31 mouse cellular contexts compared by ENCODE assay signal in the genomic region with DNA sequence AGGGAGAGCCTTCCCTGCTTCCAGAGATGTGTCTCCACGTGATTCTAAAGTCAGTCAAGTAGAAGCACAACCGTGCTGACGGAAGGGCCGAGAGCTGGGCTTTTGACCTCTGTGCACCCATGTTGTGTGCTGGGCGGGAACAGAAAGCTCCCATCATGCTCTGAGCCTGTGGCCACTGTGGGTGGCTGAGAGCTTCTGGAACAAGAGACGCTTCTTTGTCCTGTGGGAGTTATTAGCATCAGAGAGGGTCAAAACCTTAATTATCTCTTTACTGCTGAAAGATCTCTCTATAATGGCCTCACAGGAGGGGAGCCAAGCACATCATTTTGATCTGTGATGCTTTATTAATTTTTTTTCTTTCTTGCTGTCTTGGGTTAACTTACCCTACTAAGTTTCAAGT.
DNase-seq lines count a peak whose midpoint lies in the region; ATAC-seq and TF ChIP-seq lines count a peak whose summit lies in the region.
"Had no signal": no experiment of that assay in that cellular context is flagged by ENCODE, and none has a peak within 500 bp of the region (broad histone marks: within the 10 kb centered on the region; RNA-seq: fewer than 3 reads in every experiment).

No protein-coding gene starts in this region.

- no peak overlapping the region for H3K27ac ChIP-seq in hindbrain, embryonic 10.5 days
- H3K27ac ChIP-seq in hindbrain, embryonic 13.5 days, result no peak overlapping the region
- peak overlapping the region; percentile 28; the same call in 1 of the 2 replicates for H3K27ac ChIP-seq in ES-E14 (ENCODE audit: insufficient read depth, low read depth, low read length, poor library complexity, severe bottlenecking)
- peak overlapping the region; percentile 82 for H3K27ac ChIP-seq in kidney, embryonic 15.5 days
- no peak overlapping the region for H3K27ac ChIP-seq in forebrain, embryonic 15.5 days (replicated peaks)
- H3K27ac ChIP-seq: embryonic facial prominence, embryonic 13.5 days; forebrain, embryonic 13.5 days; hindbrain, embryonic 15.5 days; limb, embryonic 12.5 days; liver, embryonic 15.5 days; midbrain, embryonic 12.5 days; neural tube, embryonic 12.5 days; stomach, embryonic 15.5 days had no signal

- peak; percentile 12 for DNase-seq in hindbrain, embryonic 10.5 days (ENCODE audit: low spot score)
- DNase-seq in ES-E14 (ENCODE audit: low read depth, low spot score), result no peak
- DNase-seq in kidney, postnatal 25 days, result peak; percentile 5 to 61
- DNase-seq in left cerebral cortex, postnatal 25 days (ENCODE audit: low spot score in 2 of 2), result no peak
- no peak for DNase-seq in adrenal gland, postnatal 10 days
- DNase-seq: adrenal gland, adult 2 months; cerebellum, adult 11-12 months; cerebellum, adult 9-11 months; embryo, embryonic 11 days; gastrocnemius, postnatal 25 days; heart, adult 18-20 months; heart, postnatal 4 days; lung, embryonic 14.5 days; lung, postnatal 14 days had no signal

- intact Hi-C loops in left cerebral cortex, postnatal 25 days (cut with DNase I), result no loop called here

- H3K9ac ChIP-seq in hindbrain, embryonic 13.5 days, result no peak overlapping the region
- no peak overlapping the region for H3K9ac ChIP-seq in ES-E14 (ENCODE audit: insufficient read depth, low read depth, low read length, poor library complexity, severe bottlenecking)
- H3K9ac ChIP-seq in kidney, embryonic 15.5 days, result no peak overlapping the region
- no peak overlapping the region for H3K9ac ChIP-seq in forebrain, embryonic 15.5 days (replicated peaks)
- H3K9ac ChIP-seq: embryonic facial prominence, embryonic 13.5 days; forebrain, embryonic 13.5 days; hindbrain, embryonic 15.5 days; limb, embryonic 12.5 days; liver, embryonic 15.5 days; lung, embryonic 14.5 days; midbrain, embryonic 12.5 days; neural tube, embryonic 12.5 days; stomach, embryonic 15.5 days had no signal

- H3K27me3 ChIP-seq in hindbrain, embryonic 10.5 days (ENCODE audit: insufficient read depth, poor library complexity, severe bottlenecking), result no peaks in the 10 kb centered on the region
- no peaks in the 10 kb centered on the region for H3K27me3 ChIP-seq in hindbrain, embryonic 13.5 days
- H3K27me3 ChIP-seq in kidney, embryonic 15.5 days, result no peaks in the 10 kb centered on the region
- H3K27me3 ChIP-seq in forebrain, embryonic 15.5 days, result no peaks in the 10 kb centered on the region
- H3K27me3 ChIP-seq: forebrain, embryonic 13.5 days; hindbrain, embryonic 15.5 days; limb, embryonic 12.5 days; liver, embryonic 15.5 days; midbrain, embryonic 12.5 days; neural tube, embryonic 12.5 days; stomach, embryonic 15.5 days had no signal

- WGBS in hindbrain, embryonic 10.5 days, result 45% methylated on average over 6 of the region's 6 CpGs
- WGBS in hindbrain, embryonic 13.5 days, result 28% methylated on average over 6 of the region's 6 CpGs
- WGBS in kidney, embryonic 15.5 days, result 39% methylated on average over 6 of the region's 6 CpGs
- 31% methylated on average over 6 of the region's 6 CpGs for WGBS in forebrain, embryonic 15.5 days

- in situ Hi-C loops in ES-E14 (cut with MboI; ENCODE audit: low sequenced_read_pairs in 2 of 2, unreplicated experiment in 2 of 2), result no loop called here

- peaks cover 5% of the 10 kb centered on the region; the same call in 1 of the 2 replicates for H3K4me1 ChIP-seq in hindbrain, embryonic 10.5 days (replicated peaks)
- H3K4me1 ChIP-seq in hindbrain, embryonic 13.5 days (replicated peaks), result peaks cover 7% of the 10 kb centered on the region
- no peaks in the 10 kb centered on the region for H3K4me1 ChIP-seq in ES-E14 (ENCODE audit: control insufficient read depth in 2 of 2, insufficient read depth in 2 of 2, low read length in 2 of 2, poor library complexity in 1 of 2)
- H3K4me1 ChIP-seq in kidney, embryonic 15.5 days, result peaks cover 21% of the 10 kb centered on the region
- H3K4me1 ChIP-seq in forebrain, embryonic 15.5 days, result no peaks in the 10 kb centered on the region
- H3K4me1 ChIP-seq: embryonic facial prominence, embryonic 13.5 days; forebrain, embryonic 13.5 days; liver, embryonic 15.5 days; midbrain, embryonic 12.5 days; stomach, embryonic 15.5 days had no signal

- no peaks in the 10 kb centered on the region for H3K36me3 ChIP-seq in hindbrain, embryonic 10.5 days
- no peaks in the 10 kb centered on the region for H3K36me3 ChIP-seq in hindbrain, embryonic 13.5 days
- H3K36me3 ChIP-seq in ES-E14 (ENCODE audit: control insufficient read depth, insufficient read depth, low read length, poor library complexity, severe bottlenecking), result no peaks in the 10 kb centered on the region
- no peaks in the 10 kb centered on the region for H3K36me3 ChIP-seq in kidney, embryonic 15.5 days
- no peaks in the 10 kb centered on the region for H3K36me3 ChIP-seq in forebrain, embryonic 15.5 days
- H3K36me3 ChIP-seq: embryonic facial prominence, embryonic 13.5 days; hindbrain, embryonic 15.5 days; limb, embryonic 12.5 days; liver, embryonic 15.5 days; midbrain, embryonic 12.5 days; neural tube, embryonic 12.5 days; stomach, embryonic 15.5 days had no signal

- no peak for ATAC-seq in hindbrain, embryonic 13.5 days (ENCODE audit: low FRiP score)
- peak; percentile 63 for ATAC-seq in kidney, embryonic 15.5 days (replicated peaks; ENCODE audit: low FRiP score)
- ATAC-seq in forebrain, embryonic 15.5 days (replicated peaks), result no peak
- ATAC-seq: activated CD4-positive, CD25-positive, alpha-beta regulatory T cell, adult 4 months; CD4-positive, CD25-positive, alpha-beta regulatory T cell, adult 4 months; forebrain, embryonic 13.5 days; inflammation-experienced regulatory T-cells, adult 6 months had no signal

- H3K4me3 ChIP-seq in hindbrain, embryonic 10.5 days, result no peak overlapping the region
- no peak overlapping the region for H3K4me3 ChIP-seq in hindbrain, embryonic 13.5 days
- H3K4me3 ChIP-seq in ES-E14 (ENCODE audit: insufficient read depth in 1 of 2, low read depth in 1 of 2, low read length in 2 of 2, poor library complexity in 1 of 2, severe bottlenecking in 1 of 2), result no peak overlapping the region
- no peak overlapping the region for H3K4me3 ChIP-seq in kidney, embryonic 15.5 days (replicated peaks)
- no peak overlapping the region for H3K4me3 ChIP-seq in forebrain, embryonic 15.5 days
- H3K4me3 ChIP-seq: embryonic facial prominence, embryonic 13.5 days; erythroblast, embryonic 14.5 days; forebrain, embryonic 13.5 days; hindbrain, embryonic 15.5 days; limb, embryonic 12.5 days; liver, embryonic 15.5 days; midbrain, embryonic 12.5 days; myocyte; neural tube, embryonic 12.5 days; stomach, embryonic 15.5 days had no signal

- 0 out of 2 replicates have a peak, but pooled peaks cover 3% of the 10 kb centered on the region for H3K9me3 ChIP-seq in hindbrain, embryonic 10.5 days
- no peaks in the 10 kb centered on the region for H3K9me3 ChIP-seq in hindbrain, embryonic 13.5 days
- no peaks in the 10 kb centered on the region for H3K9me3 ChIP-seq in ES-E14 (ENCODE audit: control insufficient read depth, insufficient read depth, low read depth, low read length)
- H3K9me3 ChIP-seq in kidney, embryonic 15.5 days (replicated peaks), result no peaks in the 10 kb centered on the region
- H3K9me3 ChIP-seq in forebrain, embryonic 15.5 days, result no peaks in the 10 kb centered on the region
- H3K9me3 ChIP-seq: embryonic facial prominence, embryonic 13.5 days; forebrain, embryonic 13.5 days; hindbrain, embryonic 15.5 days; liver, embryonic 15.5 days; midbrain, embryonic 12.5 days; neural tube, embryonic 12.5 days; stomach, embryonic 15.5 days had no signal

- no peak overlapping the region for H3K4me2 ChIP-seq in hindbrain, embryonic 13.5 days
- H3K4me2 ChIP-seq in kidney, embryonic 15.5 days, result no peak overlapping the region
- no peak overlapping the region for H3K4me2 ChIP-seq in forebrain, embryonic 15.5 days (replicated peaks)
- H3K4me2 ChIP-seq: embryonic facial prominence, embryonic 13.5 days; forebrain, embryonic 13.5 days; heart, embryonic 11.5 days; hindbrain, embryonic 15.5 days; limb, embryonic 12.5 days; liver, embryonic 15.5 days; lung, embryonic 14.5 days; midbrain, embryonic 12.5 days; neural tube, embryonic 12.5 days; stomach, embryonic 15.5 days had no signal

TF ChIP-seq in ES-E14, 5 proteins besides CTCF, POLR2A, EP300 and RAD21:
- TF ChIP-seq MAFK (IDR thresholded peaks at IDR 0.05; ENCODE audit: insufficient read depth, low read depth, low read length) (no peak), CHD2 (IDR thresholded peaks at IDR 0.05; ENCODE audit: low read depth, low read length) (no peak), ZC3H11A (IDR thresholded peaks at IDR 0.05; ENCODE audit: borderline replicate concordance, low read depth, low read length) (no peak), HCFC1 (IDR thresholded peaks at IDR 0.05; ENCODE audit: borderline replicate concordance, insufficient read depth, low read length) (no peak), ZNF384 (IDR thresholded peaks at IDR 0.05; ENCODE audit: low read depth, low read length) (no peak)

Comparison
In these comparisons a context has a peak if more than half of its experiments do, and no peak if none do; other contexts are left out.
1. DNase-seq: peak in hindbrain, embryonic 10.5 days (single experiment) and kidney, postnatal 25 days (2 of 2); none in ES-E14 (single experiment), left cerebral cortex, postnatal 25 days (0 of 2) and adrenal gland, postnatal 10 days (single experiment).
2. H3K27ac ChIP-seq: peak in ES-E14 (single experiment) and kidney, embryonic 15.5 days (single experiment); none in hindbrain, embryonic 10.5 days (single experiment), hindbrain, embryonic 13.5 days (single experiment) and forebrain, embryonic 15.5 days (single experiment).